Mouse (Mus musculus): ENCODE data around the gene Krtap5-4.
"Not testable (repeated sequence)": the region's sequence is repeated elsewhere in the genome, so short reads cannot be mapped to it uniquely, and the experiment has no call there.

The Krtap5-4 gene

DNA sequence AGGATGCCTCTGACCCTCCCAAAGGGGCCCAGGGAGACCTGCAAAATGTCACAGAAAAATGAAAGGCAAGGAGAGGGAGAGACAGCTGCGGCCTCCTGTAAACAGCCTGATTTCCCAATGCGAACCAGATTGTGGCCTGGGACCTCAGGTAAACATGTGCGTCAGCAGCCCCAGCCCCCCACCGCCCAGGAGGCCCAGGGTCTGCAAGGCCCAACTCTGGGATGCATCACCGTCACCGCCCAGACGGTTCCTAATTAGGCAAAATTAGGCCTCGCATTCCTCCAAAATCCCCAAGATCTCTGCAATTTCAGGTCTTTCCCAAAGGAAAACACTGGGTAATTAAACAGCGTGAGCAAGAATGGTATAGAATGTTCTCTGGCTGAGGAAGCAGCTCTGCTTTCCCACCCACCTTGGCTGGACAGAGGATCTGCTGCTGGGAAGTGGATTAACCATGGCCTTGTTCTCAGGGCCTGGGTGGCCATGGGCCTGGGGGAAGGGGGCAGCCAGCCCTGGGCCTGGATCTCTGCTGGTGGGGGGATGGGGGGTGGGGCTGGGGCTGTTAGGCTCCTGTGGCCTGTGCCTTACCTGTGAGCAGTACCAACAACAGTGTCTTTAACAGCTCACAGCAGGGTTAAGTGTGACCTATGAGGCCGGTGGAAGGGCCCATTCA, 18.4 kb downstream of the Krtap5-4 start:
- not testable (repeated sequence) for DNase-seq (ENCODE audit: low spot score in 2 of 2)

DNA sequence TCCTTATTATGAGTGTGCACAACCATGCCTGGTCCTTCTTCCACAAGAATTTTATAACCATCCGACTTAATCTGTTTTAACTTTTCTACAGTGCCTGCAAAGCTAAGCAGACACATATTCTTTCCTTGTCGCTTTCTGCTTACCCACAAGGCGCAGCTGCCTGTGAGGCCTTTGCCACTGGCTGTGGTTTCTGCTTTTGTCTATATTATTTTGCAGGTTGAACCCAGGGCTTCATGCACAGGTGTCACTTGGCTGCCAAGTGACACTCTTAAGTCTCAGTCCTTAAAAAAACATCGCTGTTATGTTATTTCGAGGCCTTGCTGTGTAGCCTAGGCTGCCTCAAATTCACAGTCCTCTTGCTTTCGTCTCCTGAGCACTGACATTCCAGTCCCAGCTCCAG, 19.3 kb downstream of the Krtap5-4 start:
- DNase-seq (ENCODE audit: low spot score in 2 of 2): no peak

DNA sequence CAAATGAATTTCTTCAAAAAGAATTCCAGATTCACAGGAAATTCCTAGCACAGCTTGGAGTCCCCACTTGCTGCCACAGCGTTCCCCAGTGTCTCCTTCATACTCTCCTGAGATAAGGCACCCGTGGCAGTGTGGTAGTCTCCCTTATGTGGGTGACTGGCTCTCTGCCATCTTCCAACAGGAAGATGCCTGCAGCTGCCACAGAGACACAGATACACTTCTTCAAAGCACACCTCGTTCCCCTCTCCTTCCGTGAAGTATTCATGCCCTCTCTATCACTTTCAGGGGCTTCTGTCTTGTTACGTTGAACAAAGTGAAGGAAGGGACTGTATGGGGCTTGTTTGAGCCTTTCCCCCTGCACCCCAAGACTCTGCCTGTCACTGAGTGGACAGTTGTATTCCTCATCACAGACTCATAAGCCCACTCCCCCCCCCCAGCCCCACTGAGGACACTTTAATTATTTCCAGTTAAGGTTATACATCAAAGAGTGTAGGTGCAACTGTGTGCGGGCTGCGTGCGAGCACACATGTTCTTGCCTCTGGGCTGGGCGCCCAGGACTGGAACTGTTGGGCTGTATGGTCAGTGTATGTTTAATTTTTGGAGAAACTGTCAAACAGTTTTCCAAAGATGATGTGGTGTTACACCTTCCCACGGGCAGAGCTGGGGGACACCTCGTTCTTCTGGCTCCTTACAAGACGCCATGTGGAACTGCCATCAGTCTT, 20.2 kb downstream of the Krtap5-4 start:
- no peak for DNase-seq (ENCODE audit: low spot score in 2 of 2)

DNA sequence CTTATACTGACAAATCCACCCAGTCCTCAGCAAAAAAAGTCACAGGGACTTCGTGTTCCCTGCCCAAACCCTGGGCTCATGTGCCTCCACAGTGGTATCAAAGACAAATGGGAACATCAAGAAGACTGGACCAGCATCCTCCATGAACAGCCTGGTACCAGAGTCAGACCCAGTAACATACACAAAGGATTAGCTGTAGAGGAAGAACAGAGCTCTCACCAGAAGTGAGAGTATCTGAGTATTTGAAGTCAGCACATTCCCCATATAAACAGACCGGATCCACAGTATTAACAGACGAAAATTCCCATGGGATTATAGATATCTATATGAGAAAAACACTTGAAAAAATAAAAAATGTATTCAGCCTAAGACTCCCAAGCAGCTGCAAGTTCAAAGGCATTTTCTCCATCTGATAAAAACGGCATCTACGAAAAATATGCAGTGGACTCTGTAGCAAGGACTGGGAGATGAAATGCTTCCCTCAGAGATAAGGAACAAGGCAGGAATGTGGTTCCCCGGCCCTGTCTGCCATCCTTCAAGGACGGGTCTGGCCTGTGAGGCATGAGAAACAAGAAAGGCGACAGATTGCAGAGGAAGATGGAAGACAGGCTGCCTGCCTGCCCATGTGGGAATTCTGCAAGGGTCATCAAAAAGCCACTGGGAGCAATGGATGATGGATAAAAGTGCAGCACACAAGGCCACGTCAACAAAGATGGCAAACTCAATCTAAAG, 23.5 kb downstream of the Krtap5-4 start:
- no peak for DNase-seq (ENCODE audit: low spot score in 2 of 2)

DNA sequence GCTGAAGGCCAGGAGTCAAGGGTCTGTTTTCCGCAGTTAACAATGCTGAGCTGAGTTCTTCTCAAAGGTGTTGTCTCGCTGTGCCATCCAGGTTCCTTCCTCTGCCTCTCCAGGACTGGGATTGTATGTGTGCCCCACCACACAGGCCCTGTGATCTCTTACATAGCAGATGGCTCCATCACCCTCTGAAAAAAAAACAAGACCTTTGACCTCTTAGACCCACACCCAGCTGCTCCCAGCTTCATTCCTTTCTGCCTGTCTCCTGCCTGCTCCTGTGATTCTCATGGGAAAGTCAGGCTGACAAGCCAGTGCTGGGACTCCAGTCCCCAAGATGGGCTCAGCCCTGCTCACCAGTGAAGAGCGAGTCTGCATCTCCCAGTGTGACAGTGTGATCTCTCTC, 25.2 kb downstream of the Krtap5-4 start:
- no peak for DNase-seq (ENCODE audit: low spot score in 2 of 2)

DNA sequence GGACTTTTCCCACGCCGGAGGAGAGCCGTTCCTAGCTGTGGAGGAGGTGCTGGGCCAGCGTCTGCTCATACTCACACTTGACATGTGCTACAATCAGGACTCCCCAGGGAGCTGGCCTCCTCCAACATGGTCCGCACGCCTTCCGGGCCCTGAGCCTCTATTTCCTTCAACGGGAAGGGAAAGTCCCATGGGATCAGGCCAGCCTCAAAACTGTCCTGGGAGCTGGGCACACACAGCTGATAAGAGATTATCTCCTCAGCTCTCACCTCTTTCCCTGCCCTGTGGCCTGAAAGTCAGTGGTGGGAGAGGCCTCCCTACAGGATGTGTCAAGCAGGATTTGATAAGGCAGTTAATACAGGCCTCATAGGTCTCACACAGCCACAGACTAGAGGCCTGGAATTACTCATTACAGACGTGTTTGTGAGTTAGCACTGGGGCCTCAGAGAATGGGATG, 26.9 kb downstream of the Krtap5-4 start:
- no peak for DNase-seq (ENCODE audit: low spot score in 2 of 2)

DNA sequence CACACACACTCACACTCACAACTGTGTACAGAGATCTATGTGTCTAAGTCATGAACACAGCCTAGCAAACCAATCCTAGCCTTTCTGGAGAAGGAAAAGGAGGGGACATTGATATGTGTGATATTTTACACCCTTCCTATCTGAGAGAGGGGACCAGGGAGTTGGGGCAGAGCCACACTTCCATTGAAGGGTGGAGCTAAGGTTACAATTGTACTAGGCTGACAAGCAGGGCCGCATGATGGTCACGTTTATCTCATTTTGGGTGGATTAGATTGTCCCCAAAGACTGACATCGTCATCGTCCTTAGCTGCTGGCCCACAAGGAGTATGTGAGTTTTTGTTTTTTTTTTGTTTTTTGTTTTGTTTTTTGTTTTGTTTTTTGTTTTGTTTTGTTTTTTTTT, 27.9 kb downstream of the Krtap5-4 start:
- no peak for DNase-seq (ENCODE audit: low spot score in 2 of 2)

DNA sequence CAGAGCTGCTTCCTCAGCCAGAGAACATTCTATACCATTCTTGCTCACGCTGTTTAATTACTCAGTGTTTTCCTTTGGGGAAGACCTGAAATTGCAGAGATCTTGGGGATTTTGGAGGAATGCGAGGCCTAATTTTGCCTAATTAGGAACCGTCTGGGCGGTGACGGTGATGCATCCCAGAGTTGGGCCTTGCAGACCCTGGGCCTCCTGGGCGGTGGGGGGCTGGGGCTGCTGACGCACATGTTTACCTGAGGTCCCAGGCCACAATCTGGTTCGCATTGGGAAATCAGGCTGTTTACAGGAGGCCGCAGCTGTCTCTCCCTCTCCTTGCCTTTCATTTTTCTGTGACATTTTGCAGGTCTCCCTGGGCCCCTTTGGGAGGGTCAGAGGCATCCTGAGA, 29.4 kb downstream of the Krtap5-4 start:
- not testable (repeated sequence) for DNase-seq (ENCODE audit: low spot score in 2 of 2)

DNA sequence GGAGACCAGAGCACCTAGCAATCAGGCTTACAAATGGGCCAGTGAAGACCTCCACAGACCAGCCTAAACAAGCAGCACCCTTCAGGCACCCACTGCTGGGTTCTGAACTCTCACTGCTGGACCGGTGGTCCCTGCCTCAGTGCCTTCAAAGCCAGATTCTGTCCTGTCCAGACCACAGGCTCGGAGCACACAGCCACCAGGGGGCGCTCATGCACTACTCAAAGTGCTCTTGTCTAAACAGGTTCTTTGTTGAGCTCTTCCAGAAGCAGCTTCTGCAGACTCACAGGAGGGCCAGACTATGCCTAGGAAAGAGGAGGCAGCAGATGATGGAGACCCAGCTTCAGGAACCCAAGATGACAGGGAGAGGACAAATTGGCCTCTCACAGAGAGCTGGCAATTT, 30.9 kb downstream of the Krtap5-4 start:
- DNase-seq (ENCODE audit: low spot score in 2 of 2): peak; percentile 87 to 91

DNA sequence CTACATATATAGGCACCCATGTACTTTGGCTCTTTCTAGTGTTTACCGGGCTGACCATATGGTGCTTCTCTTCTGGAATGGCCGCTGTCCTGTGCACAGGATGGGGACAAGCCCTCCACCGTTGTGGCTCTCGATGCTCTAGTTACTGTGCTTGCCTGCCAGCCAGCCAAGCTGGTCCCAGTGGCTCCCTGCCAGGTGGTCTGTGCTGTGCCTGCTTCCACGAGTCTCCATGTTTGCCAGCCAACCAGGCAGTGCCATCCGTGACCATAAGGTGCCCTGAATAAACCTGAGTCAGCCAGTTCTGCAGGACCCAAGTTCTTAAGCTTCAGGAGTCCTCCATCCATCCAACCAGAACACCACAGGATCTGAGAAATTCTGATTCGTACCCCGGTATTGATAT, 31.8 kb downstream of the Krtap5-4 start:
- no peak for DNase-seq (ENCODE audit: low spot score in 2 of 2)

DNA sequence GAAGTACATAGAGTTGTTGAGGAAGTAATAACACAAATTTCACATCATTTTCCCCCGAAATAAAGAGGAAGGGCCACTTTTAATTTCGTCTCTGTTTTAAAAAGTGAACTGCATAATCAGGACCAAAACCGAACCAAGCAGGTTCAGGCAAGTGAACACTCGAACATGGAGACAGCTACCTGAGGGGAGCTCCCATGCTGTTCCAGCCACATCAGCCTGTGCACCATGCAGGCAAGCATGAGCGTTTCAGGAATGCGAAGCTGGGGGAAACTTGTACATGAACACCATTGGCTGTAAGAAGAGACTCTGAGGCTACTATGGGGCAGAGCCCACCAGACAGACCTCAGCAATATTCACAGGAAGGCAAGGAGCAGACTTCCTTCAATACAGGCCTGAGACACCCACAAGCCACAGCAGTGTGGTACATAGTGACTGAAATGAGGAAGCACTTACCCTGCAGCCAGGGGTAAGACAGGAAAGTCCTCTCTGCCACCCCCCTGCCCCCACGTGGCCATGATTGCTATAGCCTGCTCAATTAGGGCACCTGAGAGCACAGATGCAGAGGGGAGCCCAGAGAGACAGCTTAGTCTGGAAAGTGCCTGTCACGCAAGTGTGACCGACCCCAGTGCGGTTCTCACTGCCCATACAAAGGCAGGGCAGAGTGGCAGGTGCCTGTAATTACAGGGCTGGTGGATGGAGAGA, 37.1 kb downstream of the Krtap5-4 start:
- no peak for DNase-seq (ENCODE audit: low spot score in 2 of 2)

DNA sequence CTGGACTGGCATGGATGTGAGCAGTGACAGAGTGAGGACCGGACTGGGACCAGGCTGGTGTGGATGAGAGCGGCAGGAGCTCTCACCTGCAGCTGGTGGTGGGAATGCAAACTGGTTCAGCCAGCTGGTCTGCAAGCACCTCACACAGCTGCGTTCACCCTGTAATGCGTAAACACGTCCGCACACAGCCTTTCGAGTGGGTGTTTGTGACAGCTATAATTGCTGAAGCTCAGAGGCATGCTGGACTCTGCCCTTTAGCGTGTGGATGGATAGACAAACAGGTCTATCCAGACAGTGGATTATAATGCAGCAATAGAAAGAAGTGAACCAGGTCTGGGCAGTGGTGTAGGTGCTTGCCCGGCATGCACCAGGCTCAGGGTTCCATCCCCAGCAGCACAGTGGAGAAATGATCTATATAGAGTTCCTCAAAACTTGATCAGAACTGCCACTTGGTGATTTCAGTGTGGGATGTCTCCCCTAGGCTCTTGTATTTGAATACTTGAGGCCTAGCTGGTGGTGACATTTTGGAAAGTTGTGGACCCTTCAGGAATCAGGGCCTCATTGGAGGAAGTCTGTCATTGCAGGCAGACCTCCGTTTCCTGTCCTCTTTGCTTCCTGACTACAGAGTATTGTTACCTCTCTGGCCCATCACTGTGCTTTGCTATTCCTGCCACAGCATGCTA, 38.4 kb downstream of the Krtap5-4 start:
- DNase-seq (ENCODE audit: low spot score in 2 of 2): no peak

DNA sequence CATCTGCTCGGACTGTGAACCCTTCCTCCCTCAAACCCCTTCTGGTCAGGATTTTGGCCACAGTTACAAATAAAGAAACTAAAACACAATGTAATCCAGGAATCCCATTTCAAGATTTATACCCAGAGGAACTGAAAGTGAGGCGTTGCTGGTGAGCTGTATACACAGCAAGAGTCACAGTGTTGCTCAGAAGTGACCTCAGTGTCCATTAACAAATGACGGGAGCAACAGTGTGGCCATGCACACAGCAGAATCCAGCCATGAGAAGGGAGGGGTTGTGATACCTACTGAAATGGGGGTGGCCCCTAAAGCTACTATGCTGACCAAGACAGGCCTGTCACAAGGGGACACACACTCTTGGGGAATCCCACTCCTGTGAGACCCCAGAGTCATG, 38.9 kb downstream of the Krtap5-4 start:
- DNase-seq (ENCODE audit: low spot score in 2 of 2): no peak

DNA sequence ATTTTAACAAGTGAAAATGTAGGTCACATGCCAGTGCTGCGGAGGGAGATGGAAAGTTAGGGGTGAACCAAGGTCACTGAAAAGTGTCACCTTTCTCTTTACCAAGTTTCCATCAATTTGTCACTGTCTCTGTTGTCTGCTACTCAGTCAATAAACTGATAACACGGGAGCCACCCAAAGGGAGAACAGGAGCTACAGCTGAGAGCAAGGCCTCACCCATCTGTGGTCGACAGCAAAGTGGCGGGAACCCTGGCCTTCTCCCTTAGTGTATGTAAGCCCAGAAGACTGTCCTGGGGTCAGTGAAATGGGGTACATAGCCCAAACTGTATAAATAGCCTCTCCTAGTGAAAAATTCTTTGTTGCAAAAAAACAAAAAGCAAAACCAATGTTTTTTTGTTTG, 44.2 kb downstream of the Krtap5-4 start:
- no peak for DNase-seq (ENCODE audit: low spot score in 2 of 2)

DNA sequence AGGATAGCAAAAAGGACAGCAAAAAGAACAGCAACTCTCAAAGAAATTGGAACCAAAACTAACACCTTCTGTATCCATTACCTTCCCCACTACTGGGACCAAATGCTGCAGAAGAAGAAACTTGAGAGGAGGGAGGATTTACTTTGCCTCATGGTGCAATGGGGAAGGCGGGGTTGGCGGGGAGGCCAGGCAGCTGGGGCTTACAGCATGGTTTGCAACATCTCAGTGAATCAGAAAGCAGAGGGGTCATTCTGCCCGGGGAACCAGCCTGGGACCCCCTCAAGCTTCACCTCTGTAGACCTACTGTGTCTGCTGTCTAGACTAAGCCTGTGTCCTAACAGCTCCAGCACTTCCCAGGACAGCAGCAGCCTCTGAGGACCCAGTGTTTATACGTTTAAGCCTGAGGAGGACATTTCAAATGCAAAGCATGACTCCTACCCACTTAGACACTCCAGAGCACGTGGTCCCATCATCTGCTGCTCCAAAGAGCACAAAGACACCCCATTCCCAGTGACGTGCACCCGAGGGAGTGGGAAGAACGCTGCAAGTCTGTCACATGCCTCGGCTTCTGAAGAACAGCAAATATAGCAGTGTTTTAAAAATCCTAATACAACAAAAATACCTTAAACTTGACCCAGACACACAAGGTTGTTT, 46.1 kb downstream of the Krtap5-4 start:
- DNase-seq (ENCODE audit: low spot score in 2 of 2): no peak

DNA sequence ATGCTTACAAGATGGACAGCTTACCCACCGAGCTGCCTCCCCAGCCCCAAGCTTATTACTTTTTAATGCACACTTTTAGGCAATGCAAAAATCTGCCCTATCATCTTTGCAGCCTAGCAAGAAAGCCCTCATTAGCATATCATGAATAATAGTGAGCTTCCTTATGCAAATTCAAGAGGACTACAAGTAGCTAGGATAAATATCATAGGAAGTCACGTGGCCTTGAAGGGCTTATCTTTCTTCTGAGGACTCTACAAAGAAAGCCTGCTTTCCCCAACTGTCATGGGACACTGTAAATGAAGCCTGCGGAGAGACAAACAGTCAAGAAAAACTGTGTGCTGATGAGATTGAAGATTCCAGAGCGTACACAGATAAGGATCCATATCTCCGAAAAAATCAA, 48.2 kb downstream of the Krtap5-4 start:
- no peak for DNase-seq (ENCODE audit: low spot score in 2 of 2)

DNA sequence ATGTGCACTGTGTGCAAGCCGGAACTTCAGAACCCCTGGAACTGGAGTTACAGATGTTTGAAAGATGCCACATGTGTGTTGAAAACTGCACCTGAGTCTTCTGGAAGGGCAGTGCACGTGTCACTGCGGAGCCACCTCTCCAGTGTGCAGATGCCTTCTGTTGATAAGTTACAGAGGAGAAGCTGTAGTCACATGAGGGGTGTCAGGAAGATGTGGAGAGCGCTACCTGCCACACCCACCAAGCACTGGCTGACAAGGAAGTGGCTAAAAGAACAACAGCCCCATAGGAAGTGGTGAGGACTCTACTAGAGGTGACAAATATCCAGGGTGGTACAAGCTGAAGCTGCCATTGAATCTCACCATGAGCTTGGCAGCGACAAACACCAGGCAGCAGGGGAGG, 50.5 kb downstream of the Krtap5-4 start:
- no peak for DNase-seq (ENCODE audit: low spot score in 2 of 2)

All from frontal cortex, postnatal 25 days (tissue).